Mouse (Mus musculus) small intestine, adult 2 months (tissue): Measurements from ENCODE around the gene Gm33543.

Source experiments
- CTCF ChIP-seq: fragments of 200-500 bp; IDR thresholded peaks from 2 replicates; pipeline ENCODE4 v1.5.1; 2012; ENCODE audit warnings: low read depth, mild to moderate bottlenecking, control low read depth, inconsistent platforms, low read length, moderate library complexity, mixed read lengths; ENCODE audit not compliant: insufficient replicate concordance, insufficient read length; ENCODE audit errors: extremely low read depth
- POLR2A ChIP-seq: fragments of 200-500 bp; IDR thresholded peaks from 2 replicates; pipeline ENCODE4 v1.6.1; 2012; ENCODE audit warnings: low read depth, mild to moderate bottlenecking, control low read depth, inconsistent platforms, low read length, moderate library complexity

- TF ChIP-seq POLR2A = no peak
- TF ChIP-seq CTCF = no peak
Measured at GRCm38 (mm10) chr10:95795500-95795899, 47.2 kb downstream of the Gm33543 start.
